Mouse (Mus musculus) embryonic facial prominence, embryonic 14.5 days (tissue): ENCODE measurements at regions not wholly inside any gene's neighbourhood (a gene's known extent, or its start where the extent isn't known, plus 50 kb on each side); places are given as distances from the start of the nearest gene placed in this dataset.

Experiments used
- ATAC-seq: fragments of 200-750 bp; cut with Nextera tagmentation; 2 replicates; pipeline ENCODE4 v1.8.0; 2017; ENCODE audit warnings: low read depth, moderate number of reproducible peaks, moderate TSS enrichment
- DNase-seq: peaks from one replicate; pipeline ENCODE4 v3.0.0-alpha.2; 2015; ENCODE audit warnings: low spot score
- H3K27ac ChIP-seq: fragments of 300-500 bp; sonication (generic); replicated peaks from 2 replicates; pipeline ENCODE4 v1.5.1; 2014; ENCODE audit warnings: low read depth, mild to moderate bottlenecking, low read length, moderate library complexity
- H3K27me3 ChIP-seq: fragments of 300-500 bp; sonication (generic); replicated peaks from 2 replicates; pipeline ENCODE4 v1.6.1; 2014; ENCODE audit warnings: low read length; ENCODE audit not compliant: control insufficient read depth, insufficient read depth
- H3K36me3 ChIP-seq: fragments of 300-500 bp; sonication (generic); 2 replicates; pipeline ENCODE4 v1.6.1; 2014; ENCODE audit warnings: low read length, mixed read lengths; ENCODE audit not compliant: control insufficient read depth, insufficient read depth
- H3K4me1 ChIP-seq: fragments of 300-500 bp; sonication (generic); 2 replicates; pipeline ENCODE4 v1.6.1; 2014; ENCODE audit warnings: antibody characterized with exemption, low read length; ENCODE audit not compliant: control insufficient read depth, insufficient read depth
- H3K4me2 ChIP-seq: fragments of 300-500 bp; sonication (generic); 2 replicates; pipeline ENCODE4 v1.6.1; 2014; ENCODE audit warnings: low read depth, mild to moderate bottlenecking, low read length, moderate library complexity, mixed read lengths
- H3K4me3 ChIP-seq: fragments of 300-500 bp; sonication (generic); 2 replicates; pipeline ENCODE4 v1.5.1; 2014; ENCODE audit warnings: low read depth, mild to moderate bottlenecking, low read length
- H3K9ac ChIP-seq: fragments of 300-500 bp; sonication (generic); 2 replicates; pipeline ENCODE4 v1.6.1; 2014; ENCODE audit warnings: low read depth, mild to moderate bottlenecking, low read length, moderate library complexity, mixed read lengths
- H3K9me3 ChIP-seq: fragments of 300-500 bp; sonication (generic); 2 replicates; pipeline ENCODE4 v1.6.1; 2016; ENCODE audit warnings: low read length; ENCODE audit not compliant: control insufficient read depth
- WGBS: fragments of 180-500 bp; shearing (Covaris S2); extraction: QIAGEN DNeasy Blood & Tissue Kit; methylation state at CpG from one replicate; pipeline ENCODE4 v1.1.7; 2014; 5-methylcytosine and 5-hydroxymethylcytosine counted together

DNA sequence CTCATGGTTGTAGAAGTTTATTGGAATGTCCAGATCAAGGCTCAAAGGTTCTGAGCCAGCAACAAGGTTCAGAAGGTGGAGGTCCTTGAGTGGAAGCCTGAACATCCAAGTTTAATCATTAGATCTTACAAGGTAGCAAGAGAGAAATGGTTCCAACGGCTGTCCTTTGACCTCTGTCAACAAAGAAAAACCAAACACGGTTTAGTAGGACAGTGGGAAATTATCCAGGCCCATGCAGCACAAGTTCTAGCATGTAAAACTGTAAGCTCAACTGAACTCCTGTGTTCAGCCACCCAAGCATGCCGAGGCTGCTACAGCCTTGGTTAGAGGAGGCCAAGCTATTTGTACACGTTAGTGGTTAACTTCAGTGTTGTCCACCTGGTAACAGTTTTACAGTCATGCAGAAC lies 77.1 kb upstream of the Gm34302 start:
- Histone ChIP-seq H3K4me1 (no peaks in the 10 kb centered on the region), H3K27me3 (no peaks in the 10 kb centered on the region), H3K9ac (no peak overlapping the region), H3K36me3 (no peaks in the 10 kb centered on the region), H3K4me2 (no peak overlapping the region), H3K9me3 (no peaks in the 10 kb centered on the region), H3K4me3 (no peak overlapping the region), H3K27ac (no peak overlapping the region)
- DNase-seq, result no peak
- 63% methylated on average over 4 of the region's 4 CpGs for WGBS
- no peak for ATAC-seq

DNA sequence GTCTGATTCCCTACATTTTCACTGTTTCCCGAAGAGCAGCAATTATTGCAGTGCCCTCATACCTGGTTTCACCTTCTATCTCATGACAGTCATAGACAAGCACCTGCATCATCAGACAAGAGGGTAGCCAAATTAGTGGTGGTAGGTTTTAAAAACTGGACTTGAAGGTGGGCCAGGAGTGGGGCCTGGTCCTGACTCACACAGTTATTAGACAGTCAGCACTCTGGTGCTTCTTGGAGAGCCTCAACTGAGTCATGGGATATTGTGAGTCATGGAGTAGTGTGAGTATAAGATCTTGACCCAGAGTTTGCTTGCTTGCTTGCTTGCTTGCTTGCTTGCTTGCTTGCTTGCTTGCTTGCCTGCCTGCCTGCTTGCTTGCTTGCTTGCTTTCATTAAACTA lies 73.1 kb upstream of the Gm34302 start:
- H3K27ac ChIP-seq, result no peak overlapping the region
- H3K4me2 ChIP-seq, result no peak overlapping the region
- H3K9me3 ChIP-seq, result no peaks in the 10 kb centered on the region
- no peak for ATAC-seq
- H3K4me3 ChIP-seq, result no peak overlapping the region
- H3K36me3 ChIP-seq, result no peaks in the 10 kb centered on the region
- no peaks in the 10 kb centered on the region for H3K27me3 ChIP-seq
- DNase-seq, result no peak
- H3K4me1 ChIP-seq, result peaks cover 3% of the 10 kb centered on the region; the same call in 1 of the 2 replicates
- WGBS, result 80% methylated on average over 1 of the region's 1 CpGs
- no peak overlapping the region for H3K9ac ChIP-seq

DNA sequence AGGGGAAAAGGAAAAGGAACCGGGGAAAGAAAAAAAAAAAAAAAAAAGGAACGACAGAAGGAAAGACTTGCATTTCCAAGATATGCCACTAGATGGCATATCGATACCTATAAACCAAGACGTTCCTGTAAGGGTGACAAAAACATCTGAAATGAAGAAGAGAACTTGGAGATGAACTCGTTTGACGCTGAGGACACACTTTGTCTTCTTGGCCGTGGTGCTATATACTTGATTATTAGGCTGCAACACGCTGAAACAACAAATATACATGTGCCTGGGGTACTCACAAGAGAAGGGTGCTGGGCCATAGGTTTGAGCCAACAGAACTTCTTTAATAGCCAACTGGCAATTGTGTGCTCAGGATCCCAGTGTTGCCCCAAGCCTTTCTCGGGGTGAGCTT lies 71.2 kb upstream of the Gm34302 start:
- Histone ChIP-seq H3K36me3 (no peaks in the 10 kb centered on the region), H3K4me3 (0 out of 2 replicates have a peak overlapping the region, but pooled peaks have one; percentile 12), H3K9ac (no peak overlapping the region), H3K27me3 (no peaks in the 10 kb centered on the region), H3K9me3 (no peaks in the 10 kb centered on the region), H3K27ac (no peak overlapping the region), H3K4me2 (peak overlapping the region; percentile 36), H3K4me1 (peaks cover 3% of the 10 kb centered on the region; the same call in 1 of the 2 replicates)
- 7% methylated on average over 9 of the region's 9 CpGs for WGBS
- ATAC-seq (no peak), DNase-seq (peak; percentile 84)

DNA sequence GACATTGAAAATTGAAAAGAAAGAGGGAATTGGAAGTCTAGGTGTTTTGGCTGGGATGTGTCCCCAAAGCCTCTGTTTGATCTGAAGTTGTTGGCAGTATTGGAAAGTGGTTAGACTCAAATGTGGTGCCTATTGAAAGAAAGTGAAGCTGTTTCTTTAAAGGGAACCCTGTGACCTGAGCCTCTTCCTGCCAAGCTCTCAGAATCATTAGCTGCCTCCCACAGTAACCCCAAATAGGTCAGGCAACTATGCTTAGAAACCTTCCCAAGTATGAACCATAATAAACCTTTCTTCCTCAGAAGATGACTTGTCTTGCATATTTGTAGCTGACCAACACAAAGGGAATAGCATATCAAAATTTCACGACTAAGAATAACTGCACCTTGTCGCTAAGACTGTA lies 69.7 kb upstream of the Gm34302 start:
- 84% methylated on average over 2 of the region's 2 CpGs for whole genome bisulfite sequencing
- Histone ChIP-seq H3K4me3 (no peak overlapping the region), H3K9ac (no peak overlapping the region), H3K36me3 (no peaks in the 10 kb centered on the region), H3K9me3 (no peaks in the 10 kb centered on the region), H3K27me3 (no peaks in the 10 kb centered on the region), H3K27ac (no peak overlapping the region), H3K4me2 (no peak overlapping the region), H3K4me1 (peaks cover 3% of the 10 kb centered on the region; the same call in 1 of the 2 replicates)
- DNase-seq, result no peak
- ATAC-seq, result no peak

DNA sequence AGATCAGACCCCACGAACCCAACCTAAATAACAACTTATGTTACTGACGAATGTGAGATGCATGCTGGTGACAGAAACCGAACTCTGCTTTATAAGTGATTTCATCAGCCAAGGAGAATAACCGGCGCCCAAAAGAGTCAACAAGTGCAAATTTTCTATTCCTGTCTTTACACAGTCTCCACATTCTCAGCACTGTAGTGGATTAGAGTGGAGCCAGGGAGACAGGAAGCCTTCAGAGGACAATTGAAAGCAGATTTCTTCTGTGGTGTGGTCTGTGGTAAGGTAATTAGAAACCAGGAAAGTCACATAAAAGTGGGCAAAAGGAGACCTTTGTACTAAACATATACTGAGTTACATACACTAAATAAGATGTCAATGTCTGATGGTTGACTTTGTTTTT lies 68.0 kb upstream of the Gm34302 start:
- Histone ChIP-seq H3K27me3 (no peaks in the 10 kb centered on the region), H3K9me3 (no peaks in the 10 kb centered on the region), H3K4me3 (no peak overlapping the region), H3K36me3 (no peaks in the 10 kb centered on the region), H3K27ac (peak overlapping the region; percentile 69; the same call in 1 of the 2 replicates), H3K4me1 (peaks cover 3% of the 10 kb centered on the region; the same call in 1 of the 2 replicates), H3K9ac (no peak overlapping the region), H3K4me2 (no peak overlapping the region)
- 28% methylated on average over 5 of the region's 5 CpGs for WGBS
- ATAC-seq (peak; percentile 63; the same call in 1 of the 2 replicates), DNase-seq (peak; percentile 72)

DNA sequence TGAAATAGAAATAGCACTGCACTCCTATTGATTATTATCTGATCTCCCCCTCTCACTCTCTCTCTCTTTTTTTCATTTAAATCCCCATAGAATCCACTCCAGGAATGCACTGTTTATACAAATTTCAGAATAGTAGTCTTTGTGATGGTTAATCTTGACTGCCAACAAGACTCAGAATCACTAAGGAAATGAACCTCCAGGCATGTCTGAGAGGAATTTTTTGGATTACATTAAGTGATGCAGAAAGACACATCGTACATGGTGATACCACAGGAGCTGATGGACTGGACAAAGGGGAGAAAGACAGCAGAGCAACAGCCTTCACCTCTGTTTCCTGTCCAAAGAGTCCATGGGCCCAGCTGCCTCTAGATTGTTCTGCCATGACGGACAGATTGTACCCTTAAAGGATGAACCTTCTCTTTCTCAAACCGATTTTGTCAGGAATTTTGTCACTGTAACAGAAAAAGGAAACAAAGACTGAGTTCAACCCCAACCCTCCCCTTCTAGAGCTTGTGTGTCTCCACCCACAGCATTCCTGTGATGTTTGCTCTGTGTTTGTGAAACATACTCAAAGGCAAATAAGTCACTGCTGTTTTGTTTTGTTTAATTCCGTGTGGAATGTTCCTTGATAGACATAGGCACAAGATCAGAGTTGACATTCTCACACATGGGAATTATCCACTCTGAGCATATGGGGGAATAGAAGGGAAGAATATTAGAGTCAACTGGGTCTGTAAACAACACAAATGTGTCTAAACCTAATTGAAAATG lies 59.1 kb upstream of the Gm34302 start:
- ATAC-seq, result no peak
- no peak overlapping the region for H3K4me2 ChIP-seq
- H3K4me1 ChIP-seq, result peaks cover 6% of the 10 kb centered on the region; the same call in 1 of the 2 replicates
- no peaks in the 10 kb centered on the region for H3K27me3 ChIP-seq
- H3K4me3 ChIP-seq, result no peak overlapping the region
- H3K36me3 ChIP-seq, result no peaks in the 10 kb centered on the region
- 49% methylated on average over 4 of the region's 4 CpGs for WGBS
- peak; percentile 41 for DNase-seq
- no peak overlapping the region for H3K9ac ChIP-seq
- H3K27ac ChIP-seq, result no peak overlapping the region; the same call in 1 of the 2 replicates
- no peaks in the 10 kb centered on the region for H3K9me3 ChIP-seq

DNA sequence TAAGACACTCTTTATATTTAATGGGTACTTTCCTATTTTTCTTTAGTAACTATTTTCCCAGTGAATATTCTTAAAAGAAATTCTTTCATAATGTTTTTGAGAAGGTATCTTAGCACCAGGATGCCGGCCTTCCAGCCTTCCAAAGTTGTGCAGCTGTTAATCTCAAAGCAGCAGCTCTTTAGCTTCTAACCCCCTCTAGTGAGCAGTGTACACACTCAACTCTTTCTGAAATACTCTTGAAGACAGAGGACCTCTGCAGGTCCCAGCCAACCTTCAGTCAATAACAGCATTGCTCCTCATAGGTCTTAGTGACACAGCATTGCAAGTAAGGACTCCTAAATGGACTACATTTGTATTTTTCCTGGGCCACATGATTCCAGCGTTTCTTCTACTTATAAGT lies 55.2 kb upstream of the Gm34302 start:
- H3K27me3 ChIP-seq, result no peaks in the 10 kb centered on the region
- no peaks in the 10 kb centered on the region for H3K9me3 ChIP-seq
- no peaks in the 10 kb centered on the region for H3K36me3 ChIP-seq
- no peak overlapping the region for H3K4me3 ChIP-seq
- DNase-seq (no peak), ATAC-seq (no peak)
- WGBS, result 68% methylated on average over 2 of the region's 2 CpGs
- no peak overlapping the region for H3K27ac ChIP-seq
- H3K9ac ChIP-seq, result no peak overlapping the region
- H3K4me2 ChIP-seq, result no peak overlapping the region
- H3K4me1 ChIP-seq, result peaks cover 6% of the 10 kb centered on the region; the same call in 1 of the 2 replicates

DNA sequence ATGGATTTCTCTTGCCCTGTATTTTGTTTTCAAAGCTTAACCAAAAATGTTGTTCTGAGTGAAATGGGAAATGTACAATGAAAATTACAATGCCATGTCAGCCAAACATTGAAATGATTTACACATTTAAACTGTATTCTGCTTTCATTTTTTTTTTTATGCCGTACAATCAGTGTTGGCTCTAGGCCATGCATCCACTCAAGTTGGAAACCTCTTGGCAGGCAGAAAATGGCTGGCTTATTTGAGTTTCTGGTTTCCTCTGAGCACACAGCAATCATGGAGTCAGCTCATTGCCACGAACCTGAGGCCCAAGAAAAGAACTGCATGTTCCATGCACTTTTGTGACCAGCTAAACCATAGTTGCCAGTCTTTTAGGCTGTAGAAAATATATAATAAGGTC lies 50.5 kb upstream of the Gm34302 start:
- Histone ChIP-seq H3K36me3 (no peaks in the 10 kb centered on the region), H3K4me3 (no peak overlapping the region), H3K9ac (no peak overlapping the region), H3K4me1 (no peaks in the 10 kb centered on the region; the same call in 1 of the 2 replicates), H3K27ac (peak overlapping the region; percentile 74), H3K27me3 (no peaks in the 10 kb centered on the region), H3K9me3 (no peaks in the 10 kb centered on the region), H3K4me2 (no peak overlapping the region)
- WGBS, result 25% methylated on average over 2 of the region's 2 CpGs
- ATAC-seq (no peak), DNase-seq (peak; percentile 82)
